Mouse (Mus musculus) central nervous system, embryonic 11.5 days (tissue): Measurements from ENCODE around the gene Stard10. TPM values are rescaled to one million over a fixed set of nuclear protein-coding genes. Genes with fewer than 3 reads are reported as not detected.

Experiments used
- polyA plus RNA-seq: library from polyadenylated mRNA; depleted of rRNA; stranded (reverse); fragments of >200 nt; gene quantifications from 2 replicates; pipeline ENCODE4 v1.2.3, GENCODE M21; 2012; rRNA removed

Stard10 gene
- polyA plus RNA-seq, result 16.0 and 17.8 TPM in 2 replicates

DNA sequence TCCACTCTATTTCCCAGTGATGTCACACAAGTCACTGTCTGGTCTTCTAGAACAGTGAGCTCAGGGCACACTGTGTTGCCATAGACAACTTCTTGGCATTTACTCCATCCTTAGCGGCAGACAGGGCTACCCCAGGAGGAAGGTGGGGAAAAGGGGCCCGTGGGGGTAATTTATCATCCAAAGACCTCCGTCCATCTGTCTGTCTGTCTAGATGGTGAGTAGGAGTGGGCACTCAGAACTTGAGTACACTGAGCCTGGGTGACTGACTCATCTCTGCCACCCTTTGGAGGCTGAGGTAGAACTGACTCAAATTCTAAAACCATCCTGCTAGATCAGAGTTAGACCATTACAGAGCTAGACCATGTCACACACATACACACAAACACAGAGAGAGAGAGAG lies at the start of gene Stard10:
TSS of gene Stard10 (plus strand) at position 73 of the 400 bp plus-strand sequence.

DNA sequence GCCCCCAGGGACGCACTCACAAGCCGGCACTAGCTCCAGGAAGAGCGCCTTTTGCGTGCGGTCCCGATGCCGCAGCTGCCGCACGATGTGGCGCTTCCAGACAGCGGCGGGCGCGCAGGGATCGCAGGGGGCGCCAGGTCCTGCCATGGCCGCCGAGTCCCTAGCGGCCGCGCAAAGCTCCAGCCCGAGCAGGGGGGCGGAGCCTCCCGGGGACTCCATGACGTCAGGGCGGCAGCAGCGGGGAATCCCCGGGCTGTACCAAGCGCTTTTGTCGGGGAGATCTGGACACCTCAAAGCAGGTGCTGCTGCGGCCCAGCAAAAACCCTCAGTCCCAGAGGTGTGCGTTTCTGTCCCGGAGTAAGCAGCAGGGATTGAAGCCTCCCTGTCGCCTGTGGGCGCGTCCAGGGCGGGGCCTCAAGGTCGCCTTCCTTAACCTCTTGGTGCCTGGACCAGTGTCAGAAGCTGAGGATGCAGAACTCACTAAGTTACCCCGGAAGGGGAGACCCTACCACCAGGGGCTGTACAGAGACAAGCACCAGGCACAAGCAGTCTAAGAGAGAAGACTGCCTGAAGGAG lies 14.9 kb upstream of the Stard10 start, which contains the start of gene Atg16l2:
TSS of gene Atg16l2 (minus strand) at position 371 of the 576 bp plus-strand sequence.

DNA sequence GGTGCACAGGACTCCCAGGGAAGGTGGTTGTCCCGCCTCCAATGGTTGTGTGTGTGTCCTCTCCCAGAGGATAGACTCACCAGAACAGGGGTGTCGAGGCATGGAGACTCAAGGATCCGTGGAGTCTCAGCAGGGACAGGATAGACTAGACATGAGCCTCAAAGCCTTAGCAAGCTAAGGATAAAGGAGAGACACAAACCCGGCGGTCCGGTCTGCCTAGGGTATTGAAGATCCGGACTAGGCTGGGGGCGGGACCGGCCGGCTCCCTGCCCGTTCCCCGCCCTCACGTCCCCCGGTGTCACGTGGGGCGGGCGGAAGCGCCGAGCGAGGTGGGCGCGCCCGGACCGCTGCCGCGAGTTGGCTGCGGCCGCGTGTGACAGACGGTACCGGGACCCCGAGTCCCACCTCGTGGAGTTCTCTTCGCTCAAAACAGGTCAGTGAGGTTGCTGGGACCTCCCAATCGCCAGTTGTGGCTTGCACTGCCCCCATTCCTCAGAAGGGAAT lies 30.9 kb downstream of the Stard10 start, which contains the start of gene Arap1:
TSS of gene Arap1 (plus strand) at position 301 of the 504 bp plus-strand sequence.

Other genes with a start within 250 kb of the Stard10 start
- 18.9 and 27.4 TPM in 2 replicates for gene Fchsd2, start 224.2 kb upstream of the Stard10 start, polyA plus RNA-seq
- 19.5 and 29.0 TPM in 2 replicates for gene Atg16l2, start 14.8 kb upstream of the Stard10 start, polyA plus RNA-seq
- 22.1 and 23.4 TPM in 2 replicates for gene Arap1, start 31.0 kb downstream of the Stard10 start, polyA plus RNA-seq
- gene Gm45837, start 93.8 kb downstream of the Stard10 start, polyA plus RNA-seq, result not detected in 2 replicates
- gene Pde2a, start 104.6 kb downstream of the Stard10 start, polyA plus RNA-seq, result 7.0 and 9.9 TPM in 2 replicates